Mouse (Mus musculus) neural tube, embryonic 11.5 days (tissue): ENCODE data around the gene Ola1. TPM values are rescaled to one million over a fixed set of nuclear protein-coding genes. Genes with fewer than 3 reads are reported as not detected.

Experiments used
- ATAC-seq: fragments of 200-750 bp; cut with Nextera tagmentation; 2 replicates; pipeline ENCODE4 v1.8.0; 2017; ENCODE audit warnings: moderate number of reproducible peaks, mild to moderate bottlenecking, moderate TSS enrichment, moderate library complexity; ENCODE audit not compliant: insufficient read depth, low FRiP score, low TSS enrichment
- DNase-seq: peaks from one replicate; pipeline ENCODE4 v3.0.0-alpha.2; 2015; ENCODE audit warnings: low spot score
- H3K27ac ChIP-seq: fragments of 300-500 bp; sonication (generic); 2 replicates; pipeline ENCODE4 v1.5.1; 2014; ENCODE audit warnings: low read depth, mild to moderate bottlenecking, low read length
- H3K27me3 ChIP-seq: fragments of 300-500 bp; sonication (generic); 2 replicates; pipeline ENCODE4 v1.6.1; 2014; ENCODE audit warnings: mild to moderate bottlenecking, low read length, mixed read lengths; ENCODE audit not compliant: control insufficient read depth, insufficient read depth
- H3K36me3 ChIP-seq: fragments of 300-500 bp; sonication (generic); 2 replicates; pipeline ENCODE4 v1.6.1; 2014; ENCODE audit warnings: mild to moderate bottlenecking, low read length, moderate library complexity, mixed read lengths; ENCODE audit not compliant: control insufficient read depth, insufficient read depth
- H3K4me1 ChIP-seq: fragments of 300-500 bp; sonication (generic); 2 replicates; pipeline ENCODE4 v1.6.1; 2014; ENCODE audit warnings: low read length, mixed read lengths; ENCODE audit not compliant: control insufficient read depth, insufficient read depth
- H3K4me2 ChIP-seq: fragments of 300-500 bp; sonication (generic); 2 replicates; pipeline ENCODE4 v1.6.1; 2014; ENCODE audit warnings: low read depth, mild to moderate bottlenecking, moderate library complexity
- H3K4me3 ChIP-seq: fragments of 300-500 bp; sonication (generic); 2 replicates; pipeline ENCODE4 v1.5.1; 2014; ENCODE audit warnings: low read depth, low read length
- H3K9ac ChIP-seq: fragments of 300-500 bp; sonication (generic); 2 replicates; pipeline ENCODE4 v1.6.1; 2014; ENCODE audit warnings: mild to moderate bottlenecking, low read length
- H3K9me3 ChIP-seq: fragments of 300-500 bp; sonication (generic); 2 replicates; pipeline ENCODE4 v1.6.1; 2016; ENCODE audit warnings: low read length; ENCODE audit not compliant: control insufficient read depth
- WGBS: fragments of 180-500 bp; shearing (Covaris S2); extraction: QIAGEN DNeasy Blood & Tissue Kit; methylation state at CpG from one replicate; pipeline ENCODE4 v1.1.7; 2014; 5-methylcytosine and 5-hydroxymethylcytosine counted together
- polyA plus RNA-seq: library from polyadenylated mRNA; unstranded; fragments of >200 nt; fragmentation: Nextera tagmentation; extraction: Ambion mirVana; gene quantifications from 2 replicates; pipeline ENCODE4 v1.2.1, GENCODE M21; 2014

Ola1 gene
- polyA plus RNA-seq, 1 experiment from 2014 or later, result 93.3 TPM

DNA sequence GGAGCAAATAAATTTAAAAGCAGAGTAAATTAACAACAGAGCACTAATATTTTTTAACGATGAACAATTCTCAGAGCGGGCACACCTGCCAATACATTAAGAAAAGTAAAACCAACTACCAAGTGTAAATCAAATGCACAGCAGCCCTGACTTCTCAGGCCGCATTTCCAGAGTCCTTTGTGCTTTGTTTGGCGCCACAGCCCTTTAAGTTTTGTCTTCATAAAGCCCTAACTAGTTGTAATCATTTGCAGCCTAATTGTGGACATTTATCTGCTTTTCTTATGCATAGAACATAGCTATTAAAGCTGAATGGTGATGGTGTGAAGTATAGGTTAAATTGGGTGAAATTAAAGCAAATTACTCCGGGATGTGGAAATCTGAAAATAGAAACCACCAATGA, 49.2 kb downstream of the Ola1 start:
- Histone ChIP-seq H3K27me3 (no peaks in the 10 kb centered on the region), H3K36me3 (no peaks in the 10 kb centered on the region), H3K27ac (no peak overlapping the region), H3K4me2 (no peak overlapping the region), H3K4me3 (no peak overlapping the region), H3K4me1 (no peaks in the 10 kb centered on the region), H3K9ac (no peak overlapping the region), H3K9me3 (no peaks in the 10 kb centered on the region)
- ATAC-seq (no peak), DNase-seq (no peak)
- WGBS, result 66% methylated on average over 5 of the region's 5 CpGs

DNA sequence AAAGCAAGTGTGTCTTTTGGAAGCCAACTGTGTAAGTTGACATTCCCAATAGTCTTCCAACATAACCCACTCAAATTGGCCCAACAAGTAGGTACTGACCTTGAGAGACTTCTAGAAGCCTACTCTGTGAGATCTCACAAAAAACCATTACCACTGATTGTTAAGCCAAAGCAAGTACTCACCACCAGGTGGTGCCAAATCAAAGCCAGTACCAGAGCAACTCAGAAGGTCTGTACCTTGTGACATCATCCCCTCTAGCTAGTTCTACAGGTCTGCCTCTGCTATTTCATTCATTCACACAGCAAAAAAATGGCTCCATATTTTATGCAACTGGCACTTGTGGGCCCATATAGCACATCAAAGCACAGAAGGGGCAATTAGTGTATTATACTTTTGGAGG, 51.6 kb downstream of the Ola1 start:
- Histone ChIP-seq H3K9ac (no peak overlapping the region), H3K9me3 (no peaks in the 10 kb centered on the region), H3K27me3 (no peaks in the 10 kb centered on the region), H3K4me2 (no peak overlapping the region), H3K4me1 (no peaks in the 10 kb centered on the region), H3K27ac (no peak overlapping the region), H3K36me3 (no peaks in the 10 kb centered on the region), H3K4me3 (no peak overlapping the region)
- no peak for ATAC-seq
- peak; percentile 42 for DNase-seq

- Histone ChIP-seq H3K27ac (no peak overlapping the region), H3K27me3 (no peaks in the 10 kb centered on the region), H3K9ac (no peak overlapping the region), H3K36me3 (no peaks in the 10 kb centered on the region), H3K4me3 (no peak overlapping the region), H3K9me3 (no peaks in the 10 kb centered on the region), H3K4me1 (no peaks in the 10 kb centered on the region), H3K4me2 (no peak overlapping the region)
- 81% methylated on average over 1 of the region's 1 CpGs for whole genome bisulfite sequencing
- no peak for DNase-seq
- no peak for ATAC-seq
Measured at GRCm38 (mm10) chr2:73164666-73165065, 54.1 kb downstream of the Ola1 start.

DNA sequence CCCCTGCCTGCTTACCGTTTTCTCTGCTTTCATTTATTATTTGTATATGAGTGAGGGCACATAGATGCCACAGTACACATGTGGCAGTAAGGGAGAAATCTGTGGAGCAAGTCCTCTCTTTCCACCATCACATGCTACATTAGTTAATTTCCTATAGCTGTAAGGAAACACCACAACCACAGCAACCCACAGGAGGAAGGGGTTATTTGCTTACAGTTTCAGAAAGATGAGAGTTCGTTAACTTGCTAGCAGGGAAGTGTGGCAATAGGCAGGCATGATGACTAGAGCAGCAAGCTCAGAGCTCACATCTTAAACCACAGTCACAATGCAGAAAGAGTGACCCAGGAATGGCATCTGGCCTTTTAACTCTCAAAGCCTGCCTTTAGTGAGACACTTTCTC, 58.0 kb downstream of the Ola1 start:
- DNase-seq (no peak), ATAC-seq (no peak)
- H3K27me3 ChIP-seq, result no peaks in the 10 kb centered on the region
- no peaks in the 10 kb centered on the region for H3K9me3 ChIP-seq
- H3K4me2 ChIP-seq, result no peak overlapping the region
- peaks cover 2% of the 10 kb centered on the region; the same call in 1 of the 2 replicates for H3K4me1 ChIP-seq
- H3K27ac ChIP-seq, result no peak overlapping the region
- 0 out of 2 replicates have a peak, but pooled peaks cover 2% of the 10 kb centered on the region for H3K36me3 ChIP-seq
- H3K9ac ChIP-seq, result no peak overlapping the region
- no peak overlapping the region for H3K4me3 ChIP-seq
- WGBS, result 88% methylated on average over 2 of the region's 2 CpGs

GRCm38 (mm10) chr2:73157202-73157601, 61.5 kb downstream of the Ola1 start:
- no peak overlapping the region for H3K4me2 ChIP-seq
- H3K4me1 ChIP-seq, result peaks cover 2% of the 10 kb centered on the region; the same call in 1 of the 2 replicates
- peaks cover 2% of the 10 kb centered on the region; the same call in 1 of the 2 replicates for H3K36me3 ChIP-seq
- H3K27me3 ChIP-seq, result no peaks in the 10 kb centered on the region
- H3K9me3 ChIP-seq, result no peaks in the 10 kb centered on the region
- no peak for DNase-seq
- 91% methylated on average over 3 of the region's 3 CpGs for WGBS
- no peak for ATAC-seq
- no peak overlapping the region for H3K27ac ChIP-seq
- H3K4me3 ChIP-seq, result no peak overlapping the region
- no peak overlapping the region for H3K9ac ChIP-seq

DNA sequence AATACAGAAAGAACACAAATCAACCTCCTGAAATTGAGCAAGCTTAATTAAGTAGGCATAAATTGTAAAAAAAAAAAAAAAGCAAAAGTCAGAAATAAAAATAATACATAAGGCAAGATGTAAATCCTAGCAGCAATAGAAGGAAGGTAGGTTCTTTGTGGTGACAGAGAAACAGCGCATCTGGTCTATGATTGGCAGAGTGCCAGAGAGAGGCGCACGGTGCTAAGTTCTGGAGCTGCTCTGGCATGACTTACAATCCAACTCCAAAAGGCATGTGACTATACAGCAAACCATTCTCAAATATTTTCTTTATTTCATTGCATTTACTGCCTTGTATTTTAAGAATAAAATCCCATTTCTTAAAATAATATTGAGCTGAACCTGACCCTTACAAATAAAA, 68.2 kb downstream of the Ola1 start:
- Histone ChIP-seq H3K9me3 (no peaks in the 10 kb centered on the region), H3K4me1 (no peaks in the 10 kb centered on the region), H3K27me3 (no peaks in the 10 kb centered on the region), H3K9ac (no peak overlapping the region), H3K27ac (no peak overlapping the region), H3K4me2 (no peak overlapping the region), H3K36me3 (no peaks in the 10 kb centered on the region; the same call in 1 of the 2 replicates), H3K4me3 (no peak overlapping the region)
- no peak for DNase-seq
- ATAC-seq, result no peak
- WGBS, result 91% methylated on average over 3 of the region's 3 CpGs

DNA sequence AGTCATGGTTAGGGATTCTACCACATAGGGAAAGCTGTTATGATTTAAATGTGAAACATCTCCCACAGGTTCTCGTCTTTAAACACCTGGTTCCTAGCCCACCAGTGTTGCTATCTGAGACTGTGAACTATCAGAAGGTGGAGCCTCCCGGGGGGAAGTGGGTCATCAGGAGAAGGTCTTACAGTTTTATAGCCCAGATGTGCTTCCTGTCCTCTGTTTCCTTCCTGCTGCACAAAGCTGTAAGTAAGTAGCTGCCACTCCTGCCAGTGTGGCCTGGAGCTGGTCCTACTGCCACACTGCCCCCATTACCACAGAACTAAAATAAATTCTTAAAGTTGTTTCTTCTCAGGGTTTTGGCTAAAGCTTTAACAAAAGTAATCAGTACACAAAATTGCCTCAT, 72.6 kb downstream of the Ola1 start:
- no peak overlapping the region for H3K4me2 ChIP-seq
- no peak overlapping the region for H3K4me3 ChIP-seq
- no peaks in the 10 kb centered on the region for H3K9me3 ChIP-seq
- no peaks in the 10 kb centered on the region for H3K36me3 ChIP-seq
- WGBS, result 54% methylated on average over 2 of the region's 2 CpGs
- DNase-seq (no peak), ATAC-seq (no peak)
- peaks cover 8% of the 10 kb centered on the region for H3K4me1 ChIP-seq
- no peak overlapping the region for H3K27ac ChIP-seq
- H3K9ac ChIP-seq, result no peak overlapping the region
- H3K27me3 ChIP-seq, result no peaks in the 10 kb centered on the region

DNA sequence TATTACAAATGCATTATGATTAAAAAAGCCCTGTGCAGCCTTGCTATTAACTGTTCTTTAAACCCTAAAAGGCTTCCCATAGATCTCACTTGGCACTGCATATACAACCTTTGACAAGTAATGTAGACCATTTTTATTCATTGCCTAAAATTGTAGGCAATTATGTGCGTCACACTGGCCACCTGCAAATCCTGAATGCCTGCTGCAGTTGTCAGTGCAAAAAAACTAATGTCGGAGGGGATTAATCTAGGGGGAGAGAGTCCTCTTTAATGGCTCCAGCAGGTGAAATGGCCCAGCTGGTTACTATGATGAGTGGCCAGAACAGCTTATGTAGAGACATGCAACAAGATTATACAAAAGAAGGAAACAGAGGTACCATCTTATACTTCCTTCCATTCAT, 75.0 kb downstream of the Ola1 start:
- Histone ChIP-seq H3K4me2 (no peak overlapping the region), H3K4me1 (peaks cover 8% of the 10 kb centered on the region), H3K9me3 (no peaks in the 10 kb centered on the region), H3K9ac (no peak overlapping the region), H3K36me3 (no peaks in the 10 kb centered on the region), H3K4me3 (no peak overlapping the region), H3K27ac (no peak overlapping the region), H3K27me3 (no peaks in the 10 kb centered on the region)
- no peak for ATAC-seq
- 27% methylated on average over 2 of the region's 2 CpGs for WGBS
- no peak for DNase-seq

GRCm38 (mm10) chr2:73142832-73143470, 75.8 kb downstream of the Ola1 start:
- no peak overlapping the region for H3K4me3 ChIP-seq
- ATAC-seq (peak; percentile 68), DNase-seq (peak; percentile 75)
- no peaks in the 10 kb centered on the region for H3K9me3 ChIP-seq
- no peaks in the 10 kb centered on the region for H3K36me3 ChIP-seq
- no peak overlapping the region for H3K4me2 ChIP-seq
- no peaks in the 10 kb centered on the region for H3K27me3 ChIP-seq
- H3K9ac ChIP-seq, result no peak overlapping the region
- 6% methylated on average over 7 of the region's 7 CpGs for WGBS
- H3K27ac ChIP-seq, result peak overlapping the region; percentile 39; the same call in 1 of the 2 replicates
- H3K4me1 ChIP-seq, result peaks cover 8% of the 10 kb centered on the region
